Mouse (Mus musculus) left cerebral cortex, adult 6 months (tissue): ENCODE measurements around the gene Olfr1218. TPM values are rescaled to one million over a fixed set of nuclear protein-coding genes. Genes with fewer than 3 reads are reported as not detected.

Source experiments
- long read RNA-seq, 2 experiments: library from polyadenylated mRNA; unstranded; transcript quantifications; one replicate each; pipeline ENCODE4 v2.0.0; 2019 to 2020
- polyA plus RNA-seq: library from polyadenylated mRNA; unstranded; fragments of <200 nt; fragmentation: Nextera tagmentation; gene quantifications from 2 replicates; pipeline ENCODE4 v1.2.3, GENCODE M21; 2021

Gene Olfr1218
- not detected in 2 replicates for polyA plus RNA-seq
- long read RNA-seq, experiment 1: 0 reads
- long read RNA-seq, experiment 2: 0 reads

GRCm38 (mm10) chr2:89061087-89061486 is at the start of gene Olfr1218:
Gene Olfr1218, minus strand, starts transcription at chr2:89061187.

GRCm38 (mm10) chr2:89106735-89107134 is 45.7 kb upstream of the Olfr1218 start, which contains the start of gene Olfr1220:
Gene Olfr1220, minus strand, starts transcription at chr2:89106835.

GRCm38 (mm10) chr2:89083413-89083812 is 22.4 kb upstream of the Olfr1218 start, which contains the start of gene Olfr1219:
Gene Olfr1219, minus strand, starts transcription at chr2:89083513.

GRCm38 (mm10) chr2:89031965-89032364 is 29.0 kb downstream of the Olfr1218 start, which contains the start of gene Olfr1217:
Gene Olfr1217, minus strand, starts transcription at chr2:89032065.

GRCm38 (mm10) chr2:89018240-89018639 is 42.7 kb downstream of the Olfr1218 start, which contains the start of gene Olfr1216:
Gene Olfr1216, minus strand, starts transcription at chr2:89018340.

GRCm38 (mm10) chr2:89006873-89007272 is 54.1 kb downstream of the Olfr1218 start, which contains the start of gene Olfr1215:
Gene Olfr1215, minus strand, starts transcription at chr2:89006973.

Other genes starting within 250 kb of the Olfr1218 start
- not detected in 2 replicates for gene Olfr1202, start 246.7 kb downstream of the Olfr1218 start, polyA plus RNA-seq
- not detected in 2 replicates for gene Olfr1205, start 231.4 kb downstream of the Olfr1218 start, polyA plus RNA-seq
- not detected in 2 replicates for gene Olfr1204, start 211.9 kb downstream of the Olfr1218 start, polyA plus RNA-seq
- gene Olfr1206, start 198.0 kb downstream of the Olfr1218 start, polyA plus RNA-seq: not detected in 2 replicates
- gene Olfr1208, start 158.9 kb downstream of the Olfr1218 start, polyA plus RNA-seq: not detected in 2 replicates
- gene Olfr1209, start 146.0 kb downstream of the Olfr1218 start, polyA plus RNA-seq: not detected in 2 replicates
- gene Olfr1211, start 123.1 kb downstream of the Olfr1218 start, polyA plus RNA-seq: not detected in 2 replicates
- not detected in 2 replicates for gene Olfr1212, start 107.2 kb downstream of the Olfr1218 start, polyA plus RNA-seq
- gene Gm13762, start 80.9 kb downstream of the Olfr1218 start, polyA plus RNA-seq: not detected in 2 replicates
- not detected in 2 replicates for gene Olfr1214, start 68.5 kb downstream of the Olfr1218 start, polyA plus RNA-seq
- gene Olfr1215, start 54.2 kb downstream of the Olfr1218 start, polyA plus RNA-seq: not detected in 2 replicates
- gene Olfr1216, start 42.8 kb downstream of the Olfr1218 start, polyA plus RNA-seq: not detected in 2 replicates
- gene Olfr1217, start 29.1 kb downstream of the Olfr1218 start, polyA plus RNA-seq: not detected in 2 replicates
- gene Olfr1219, start 22.3 kb upstream of the Olfr1218 start, polyA plus RNA-seq: not detected in 2 replicates
- gene Olfr1220, start 45.6 kb upstream of the Olfr1218 start, polyA plus RNA-seq: not detected in 2 replicates
- gene Olfr1221, start 56.1 kb upstream of the Olfr1218 start, polyA plus RNA-seq: not detected in 2 replicates
- gene Olfr1222, start 71.9 kb upstream of the Olfr1218 start, polyA plus RNA-seq: not detected in 2 replicates
- gene Olfr1223, start 90.4 kb upstream of the Olfr1218 start, polyA plus RNA-seq: not detected in 2 replicates
- not detected in 2 replicates for gene Olfr1224-ps1, start 102.9 kb upstream of the Olfr1218 start, polyA plus RNA-seq
- not detected in 2 replicates for gene Olfr1225, start 113.5 kb upstream of the Olfr1218 start, polyA plus RNA-seq
- not detected in 2 replicates for gene Olfr1226, start 138.9 kb upstream of the Olfr1218 start, polyA plus RNA-seq
- gene Olfr1228, start 192.9 kb upstream of the Olfr1218 start, polyA plus RNA-seq: not detected in 2 replicates
- gene Olfr1229, start 226.8 kb upstream of the Olfr1218 start, polyA plus RNA-seq: not detected in 2 replicates
- gene Olfr1230, start 236.1 kb upstream of the Olfr1218 start, polyA plus RNA-seq: not detected in 2 replicates
- not detected in 2 replicates for gene Olfr1231, start 245.9 kb upstream of the Olfr1218 start, polyA plus RNA-seq